Mouse (Mus musculus): ENCODE results near the gene Chst12.

Gene Chst12

GRCm38 (mm10) chr5:140570223-140570870 lies 65.0 kb downstream of the Chst12 start:
- DNase-seq (ENCODE audit: low spot score in 2 of 2) = no peak

- no peak for DNase-seq (ENCODE audit: low spot score in 2 of 2)
These were observed 65.9 kb downstream of the Chst12 start for GRCm38 (mm10) chr5:140571201-140571600.

- DNase-seq (ENCODE audit: low spot score in 2 of 2) = no peak
These were observed 66.3 kb downstream of the Chst12 start for GRCm38 (mm10) chr5:140571673-140572072.

- no peak for DNase-seq (ENCODE audit: low spot score in 2 of 2)
These were observed 67.3 kb downstream of the Chst12 start for GRCm38 (mm10) chr5:140572611-140573010.
